Mouse (Mus musculus) left cerebral cortex, adult 2 months (tissue): ENCODE results near the gene Slc38a2. TPM values are rescaled to one million over a fixed set of nuclear protein-coding genes. Genes with fewer than 3 reads are reported as not detected.

Source experiments
- DNase-seq, 2 experiments: peaks; one replicate each; pipeline ENCODE4 v3.0.0; 2021 to 2022; ENCODE audit warnings: low spot score in 2 of 2, mixed read lengths in 1 of 2; ENCODE audit errors: extremely low spot score in 1 of 2
- H3K27ac ChIP-seq: fragments of 200-600 bp; 2 replicates; pipeline ENCODE4 v1.8.1; 2022
- H3K4me3 ChIP-seq: fragments of 200-600 bp; 2 replicates; pipeline ENCODE4 v1.8.1; 2022
- CTCF ChIP-seq: fragments of 200-600 bp; IDR thresholded peaks from 2 replicates; pipeline ENCODE4 v1.8.1; 2022; ENCODE audit warnings: antibody characterized with exemption, mild to moderate bottlenecking, moderate library complexity
- intact Hi-C: fragments of 180-260 bp; cut with DNase I; formaldehyde crosslinking; loops from one replicate; pipeline ENCODE4 v1.15.1; 2025
- total RNA-seq, 2 experiments: library from RNA; stranded (reverse); gene quantifications; 2 replicates each; pipeline ENCODE4 v1.2.3; 2021

Slc38a2 gene
- total RNA-seq, 2 experiments from 2014 or later, result 96.9 to 108 TPM

- intact Hi-C loops, result no loop called here
- Histone ChIP-seq H3K4me3 (no peak overlapping the region), H3K27ac (no peak overlapping the region)
- no peak for DNase-seq
- TF ChIP-seq CTCF, result no peak
These were observed 37.3 kb upstream of the Slc38a2 start for GRCm38 (mm10) chr15:96736663-96737385.

DNA sequence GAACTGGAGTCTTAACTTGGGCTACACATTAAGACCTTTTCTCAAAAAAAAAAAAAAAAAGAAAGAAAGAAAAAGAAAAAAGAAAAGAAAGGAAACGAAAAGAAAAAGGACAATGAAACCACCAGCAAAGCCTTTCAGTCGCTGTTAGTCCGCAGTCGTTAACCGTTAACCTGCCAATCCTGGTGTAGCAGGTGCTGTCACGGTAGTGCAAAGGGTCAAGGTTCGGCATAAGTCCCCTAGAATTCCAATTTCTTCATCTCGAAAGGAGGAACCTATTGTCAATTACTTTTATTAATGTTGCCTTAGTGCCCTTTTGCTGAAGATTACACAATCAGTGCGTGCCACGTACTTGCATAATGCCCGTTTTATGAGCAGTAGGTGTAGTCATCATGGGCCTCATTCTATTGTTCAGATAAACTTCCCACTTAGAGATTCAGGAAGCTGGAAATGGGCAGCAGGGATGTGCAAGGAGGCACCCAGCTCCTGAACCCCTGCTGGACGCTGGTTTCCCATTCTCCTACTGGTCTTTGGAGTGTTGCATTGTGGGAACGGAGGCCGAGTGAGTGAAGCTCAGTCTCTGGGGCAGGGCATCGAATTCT, 36.1 kb upstream of the Slc38a2 start:
- no peak for TF ChIP-seq CTCF
- no peak overlapping the region for H3K27ac ChIP-seq
- intact Hi-C loops, result no loop called here
- H3K4me3 ChIP-seq, result no peak overlapping the region
- DNase-seq, result no peak

- H3K4me3 ChIP-seq, result no peak overlapping the region
- no peak overlapping the region for H3K27ac ChIP-seq
- TF ChIP-seq CTCF, result no peak
- DNase-seq, result no peak
- intact Hi-C loops, result no loop called here
These were observed 34.9 kb upstream of the Slc38a2 start for GRCm38 (mm10) chr15:96734423-96734822.

DNA sequence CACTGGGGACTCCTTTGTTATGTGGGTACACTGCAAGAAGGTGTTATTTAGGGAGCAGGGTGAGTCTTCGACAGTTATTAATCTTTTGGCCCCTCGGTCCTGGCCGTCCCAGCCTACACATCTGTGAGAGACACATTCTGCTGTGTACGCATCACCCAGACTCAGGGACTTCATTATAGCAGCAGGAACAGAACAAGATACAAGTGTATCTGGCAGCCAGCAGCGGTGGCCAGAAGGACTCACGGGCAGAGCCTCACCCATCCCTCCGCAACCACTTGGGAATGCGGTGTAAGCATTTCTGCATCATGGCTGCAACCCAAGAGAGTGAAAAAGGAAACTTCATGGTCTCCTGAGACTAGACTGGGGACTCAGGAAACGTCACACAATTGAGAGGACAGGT, 30.9 kb upstream of the Slc38a2 start:
- no peak overlapping the region for H3K27ac ChIP-seq
- H3K4me3 ChIP-seq, result no peak overlapping the region
- DNase-seq, result no peak
- intact Hi-C loops, result no loop called here
- TF ChIP-seq CTCF, result no peak

DNA sequence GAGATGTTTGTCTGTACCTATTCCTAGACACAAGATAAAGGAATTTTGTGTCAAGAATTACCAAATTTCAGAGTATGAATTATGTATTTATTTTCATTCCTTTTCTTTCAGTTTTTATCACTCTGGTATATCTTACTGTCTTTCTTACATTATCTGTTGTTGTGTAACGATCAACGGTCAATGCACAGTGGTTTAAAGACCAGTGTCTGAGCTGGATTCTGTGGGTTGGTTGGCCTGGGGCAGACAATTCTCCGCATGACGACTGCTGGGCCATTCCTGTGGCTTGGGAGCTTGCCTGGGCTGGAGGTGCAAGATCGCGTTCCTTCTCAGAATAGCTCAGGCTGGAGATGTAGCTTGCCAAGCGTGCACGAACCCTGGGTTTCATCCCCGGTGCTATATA, 30.3 kb upstream of the Slc38a2 start:
- intact Hi-C loops, result no loop called here
- Histone ChIP-seq H3K4me3 (no peak overlapping the region), H3K27ac (no peak overlapping the region)
- no peak for DNase-seq
- TF ChIP-seq CTCF, result no peak

GRCm38 (mm10) chr15:96728993-96729392, 29.5 kb upstream of the Slc38a2 start:
- intact Hi-C loops, result no loop called here
- Histone ChIP-seq H3K4me3 (no peak overlapping the region), H3K27ac (no peak overlapping the region)
- no peak for TF ChIP-seq CTCF
- DNase-seq, result no peak

- DNase-seq, result no peak
- intact Hi-C loops, result no loop called here
- Histone ChIP-seq H3K27ac (no peak overlapping the region), H3K4me3 (no peak overlapping the region)
- no peak for TF ChIP-seq CTCF
These were observed 28.8 kb upstream of the Slc38a2 start for GRCm38 (mm10) chr15:96728346-96728745.

GRCm38 (mm10) chr15:96724506-96724905, 25.0 kb upstream of the Slc38a2 start:
- intact Hi-C loops, result no loop called here
- no peak for DNase-seq
- Histone ChIP-seq H3K4me3 (no peak overlapping the region), H3K27ac (no peak overlapping the region)
- TF ChIP-seq CTCF, result no peak

DNA sequence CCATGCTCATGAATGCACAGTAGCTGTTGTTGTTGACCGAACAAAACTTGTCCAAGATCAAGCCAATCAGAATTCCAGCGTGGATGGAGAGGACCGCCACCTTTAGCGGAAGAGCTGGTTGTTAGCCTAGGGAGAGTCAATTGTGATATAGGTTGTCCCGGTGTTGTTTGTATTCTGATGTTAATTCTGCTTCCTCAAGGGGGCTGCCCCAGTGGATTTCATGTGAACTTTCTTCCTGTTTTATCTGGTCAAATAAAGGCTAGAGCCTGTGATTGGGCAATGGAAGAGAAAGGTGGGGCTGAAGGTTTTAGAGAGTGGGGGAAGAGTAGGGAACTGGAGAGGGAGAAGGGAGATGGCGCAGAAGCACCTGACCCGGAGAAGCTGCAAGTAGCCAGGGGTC, 22.7 kb upstream of the Slc38a2 start:
- no peak for DNase-seq
- no peak for TF ChIP-seq CTCF
- intact Hi-C loops, result no loop called here

DNA sequence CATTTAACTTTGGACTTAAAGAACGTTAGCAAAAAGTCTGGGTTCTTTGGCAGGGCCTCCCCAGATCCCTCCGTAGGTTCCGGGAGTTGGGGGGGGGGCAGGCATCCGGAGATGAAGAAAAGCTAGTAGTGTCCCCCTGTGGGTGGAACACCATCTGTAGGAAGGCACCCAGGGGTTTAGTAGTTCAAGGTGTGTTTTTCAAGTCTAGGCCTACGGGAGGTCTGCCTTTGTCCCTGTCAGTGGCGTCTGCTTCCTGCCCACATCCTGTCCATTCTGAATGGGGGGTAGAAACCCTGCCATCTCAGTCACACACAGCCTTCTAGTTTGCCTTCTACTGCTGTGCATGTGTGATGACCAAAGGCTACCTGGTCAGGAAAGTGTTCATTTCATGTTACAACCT, 20.6 kb upstream of the Slc38a2 start:
- no peak for DNase-seq
- Histone ChIP-seq H3K4me3 (no peak overlapping the region), H3K27ac (no peak overlapping the region)
- intact Hi-C loops, result no loop called here
- TF ChIP-seq CTCF, result no peak

More for the DNA sequence above, 22.7 kb upstream of the Slc38a2 start:
- no peak overlapping the region for H3K4me3 ChIP-seq
- H3K27ac ChIP-seq, result no peak overlapping the region

DNA sequence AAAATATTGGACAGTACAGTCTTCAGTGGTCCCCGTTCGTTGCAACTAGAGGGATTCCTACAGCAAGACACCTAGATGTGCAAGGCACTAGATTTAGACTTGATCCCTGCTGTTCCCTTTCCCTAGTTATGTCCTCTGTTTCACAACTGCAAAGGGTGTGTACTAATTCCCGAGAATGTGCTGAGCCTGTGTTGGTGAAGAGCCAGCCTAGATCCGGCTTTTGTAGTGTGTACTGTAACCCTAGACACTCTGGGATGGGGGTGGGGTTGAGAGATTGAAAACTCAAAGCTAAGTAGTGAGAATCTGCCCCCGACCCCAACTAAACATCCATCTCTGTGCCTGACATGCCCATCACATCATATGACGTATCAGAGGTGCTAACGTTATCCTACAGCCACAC, 18.9 kb upstream of the Slc38a2 start:
- TF ChIP-seq CTCF, result no peak
- H3K4me3 ChIP-seq, result no peak overlapping the region
- no peak overlapping the region for H3K27ac ChIP-seq
- intact Hi-C loops, result no loop called here
- no peak for DNase-seq

GRCm38 (mm10) chr15:96717181-96717580, 17.7 kb upstream of the Slc38a2 start:
- no peak overlapping the region for H3K4me3 ChIP-seq
- intact Hi-C loops, result no loop called here
- DNase-seq, result no peak
- no peak overlapping the region for H3K27ac ChIP-seq
- no peak for TF ChIP-seq CTCF

DNA sequence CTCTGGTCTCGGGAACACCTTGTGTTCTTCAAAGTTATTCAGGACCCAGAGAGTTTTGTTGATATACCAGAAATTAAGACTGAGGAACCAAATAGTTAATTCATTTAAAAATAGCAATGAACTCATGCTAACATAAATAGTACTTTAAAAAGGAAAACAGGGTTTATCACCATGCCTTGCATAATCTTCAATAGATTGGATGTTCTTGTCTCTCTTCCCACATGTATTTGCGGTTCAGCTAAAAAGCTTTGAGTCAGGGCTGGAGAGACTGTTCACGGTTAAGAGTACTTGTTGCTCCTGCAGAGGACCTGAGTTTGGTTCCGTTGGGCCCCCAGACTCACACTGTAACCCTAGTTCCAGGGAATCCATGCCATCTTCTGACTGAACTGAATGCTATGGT, 16.8 kb upstream of the Slc38a2 start:
- no peak for DNase-seq
- H3K4me3 ChIP-seq, result no peak overlapping the region
- H3K27ac ChIP-seq, result no peak overlapping the region
- intact Hi-C loops, result no loop called here
- no peak for TF ChIP-seq CTCF
